Mouse (Mus musculus): ENCODE data around the gene Cit.

DNA sequence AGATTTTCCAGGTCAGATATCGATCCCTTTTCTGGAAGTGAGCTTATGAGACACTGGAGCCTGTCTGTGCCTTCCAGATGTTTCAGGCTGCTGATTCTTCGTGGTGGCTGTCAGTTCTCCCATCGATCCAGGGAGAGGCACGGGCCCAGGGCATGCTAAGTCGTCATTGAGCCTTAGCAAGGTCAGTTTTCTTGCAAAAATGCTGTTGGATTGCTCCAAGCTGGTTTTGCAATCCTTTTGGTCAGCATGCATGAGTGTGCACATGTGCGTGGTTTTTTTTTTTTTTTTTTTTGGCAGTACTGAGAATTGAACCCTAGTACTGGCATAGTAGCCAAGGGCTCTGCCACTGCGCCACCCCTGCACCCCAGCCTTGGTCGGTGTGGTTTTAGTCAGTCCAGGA is 158.1 kb downstream of the Cit start:
- TF ChIP-seq CTCF (IDR thresholded peaks at IDR 0.05) (no peak), POLR2A (IDR thresholded peaks at IDR 0.05; ENCODE audit: insufficient read depth, low read depth, low read length) (no peak)

All from heart, adult 2 months (tissue).